Mouse (Mus musculus) layer of hippocampus, adult 9-10 months (tissue): ENCODE data around the gene Neurog1.
A peak's percentile ranks its signal among the peaks of the same experiment; 100 is the strongest.

Source experiments
- DNase-seq: peaks from one replicate; pipeline ENCODE4 v3.0.0; 2022; ENCODE audit warnings: low spot score

Neurog1 gene

DNA sequence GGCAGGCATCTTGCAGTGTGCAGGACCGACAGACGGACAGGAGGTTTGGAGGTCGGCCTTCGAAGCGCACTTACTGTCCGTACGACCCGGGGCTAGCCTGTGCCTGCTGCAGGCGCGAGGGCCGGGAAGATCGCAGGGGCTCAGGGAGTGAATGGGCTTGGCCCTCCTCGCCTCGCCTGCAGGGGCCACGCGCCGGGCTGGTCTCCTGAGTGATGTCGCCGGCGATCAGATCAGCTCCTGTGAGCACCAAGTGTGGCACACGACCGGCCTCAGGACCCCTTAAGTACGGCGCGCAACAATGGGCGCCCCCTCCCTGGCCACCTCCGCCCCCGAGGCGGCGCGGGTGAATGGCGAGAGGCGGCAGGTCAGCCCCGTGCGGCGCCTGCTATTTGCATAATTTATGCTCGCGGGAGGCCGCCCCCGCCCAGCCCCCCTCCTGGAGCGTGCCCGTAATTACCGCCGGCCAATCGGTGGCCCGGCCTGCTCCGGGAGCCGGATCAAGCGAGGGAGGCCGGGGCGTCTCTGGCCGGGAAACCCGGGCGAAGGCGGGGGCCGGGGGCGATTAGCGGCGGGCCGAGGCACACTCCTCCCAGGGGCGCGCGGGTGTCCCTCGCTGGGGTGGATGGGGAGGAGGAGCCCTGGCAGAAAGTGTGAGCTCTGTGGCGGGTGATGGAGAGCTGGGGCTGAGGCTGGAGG is at the start of gene Neurog1:
Neurog1 (minus strand) TSS at position 240 of the 696 bp plus-strand sequence.
- DNase-seq: no peak

GRCm38 (mm10) chr13:56299336-56299735 is 47.4 kb upstream of the Neurog1 start:
- no peak for DNase-seq

GRCm38 (mm10) chr13:56296659-56297020 is 44.7 kb upstream of the Neurog1 start:
- no peak for DNase-seq

- DNase-seq: no peak
Observed at GRCm38 (mm10) chr13:56295943-56296658, 44.1 kb upstream of the Neurog1 start, which contains the start of gene Cxcl14. Gene Cxcl14, minus strand, starts transcription at chr13:56296551.

GRCm38 (mm10) chr13:56295586-56295942 is 43.6 kb upstream of the Neurog1 start:
- DNase-seq: no peak

DNA sequence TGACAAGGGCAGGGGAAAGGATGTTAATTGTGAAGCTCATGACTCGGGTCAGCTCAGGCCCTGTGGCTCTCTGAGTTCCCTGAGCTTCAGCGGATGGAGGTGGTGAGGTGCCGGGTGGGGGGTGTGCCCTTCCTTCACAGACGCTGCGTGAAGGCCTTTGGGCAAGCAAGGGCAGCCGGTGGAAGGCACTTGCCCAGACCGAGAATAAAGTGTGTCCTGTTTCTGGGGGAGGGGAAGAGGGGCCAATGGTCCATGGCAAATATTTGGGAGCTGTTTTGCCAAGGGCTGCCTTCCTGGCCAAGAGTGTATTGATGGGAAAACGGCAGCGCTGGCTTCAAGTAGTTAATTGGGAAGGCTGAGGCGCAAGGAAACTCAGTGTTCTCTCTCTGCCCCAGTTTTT is 42.9 kb upstream of the Neurog1 start:
- no peak for DNase-seq

GRCm38 (mm10) chr13:56289998-56290397 is 38.0 kb upstream of the Neurog1 start:
- no peak for DNase-seq

DNA sequence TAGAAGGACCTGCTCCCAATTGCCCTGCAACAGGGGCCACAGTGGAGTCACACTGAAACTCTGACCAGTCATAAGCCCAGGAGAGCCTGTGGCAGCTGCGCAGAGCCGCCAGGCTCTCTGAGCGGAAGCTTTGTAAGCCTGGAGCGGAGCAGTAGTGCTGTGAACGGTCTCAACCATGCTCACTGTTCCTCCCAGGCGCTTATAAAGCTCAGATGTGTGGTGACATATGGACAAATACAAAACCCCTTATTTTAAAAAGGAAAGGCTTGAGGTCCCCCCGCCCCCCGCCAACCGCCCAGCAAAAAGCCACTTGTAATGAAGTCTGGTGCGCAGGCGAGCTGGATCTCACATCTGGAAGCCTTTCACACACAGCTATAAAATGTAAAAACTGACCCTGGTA is 37.3 kb upstream of the Neurog1 start:
- no peak for DNase-seq

DNA sequence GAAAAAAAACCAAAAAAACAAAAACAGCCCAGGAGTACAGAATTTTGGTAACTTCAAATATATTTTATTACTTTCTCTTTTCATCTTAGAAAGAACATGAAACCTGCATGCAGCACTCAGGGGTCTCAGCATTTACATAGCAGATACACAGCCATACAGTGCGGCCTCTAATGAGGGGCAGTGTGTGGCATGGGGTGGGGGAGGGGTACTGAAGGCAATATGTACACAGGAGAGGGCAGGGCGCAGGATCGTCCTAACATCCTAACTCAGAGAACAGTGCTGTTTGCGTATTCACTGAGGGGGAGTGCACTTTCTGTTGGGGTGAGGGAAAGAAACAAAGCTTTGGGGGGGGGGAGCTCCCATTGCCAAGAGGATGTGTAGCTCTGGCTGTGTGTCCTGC is 36.6 kb upstream of the Neurog1 start:
- no peak for DNase-seq

- DNase-seq: no peak
Observed at GRCm38 (mm10) chr13:56287091-56287490, 35.1 kb upstream of the Neurog1 start.

GRCm38 (mm10) chr13:56283321-56283720 is 31.4 kb upstream of the Neurog1 start:
- DNase-seq: no peak

DNA sequence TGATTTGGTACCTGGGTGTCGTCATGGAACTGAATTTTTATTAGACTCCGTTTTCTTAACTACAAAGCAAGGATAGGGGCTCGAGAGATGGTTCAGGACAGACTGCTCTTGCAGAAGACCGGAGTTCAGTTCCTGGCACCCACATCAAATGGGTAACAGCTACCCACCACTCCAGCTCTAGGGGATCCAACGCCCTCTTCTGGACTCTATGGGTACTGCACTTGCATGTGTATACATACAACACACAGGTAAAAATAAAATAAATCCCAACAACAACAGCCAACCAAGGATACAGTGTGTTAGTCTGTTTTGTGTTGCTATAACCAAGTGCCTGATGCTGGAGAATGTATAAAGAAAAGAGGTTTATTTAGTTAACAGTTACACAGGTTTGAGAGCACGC is 28.4 kb upstream of the Neurog1 start:
- DNase-seq: no peak

DNA sequence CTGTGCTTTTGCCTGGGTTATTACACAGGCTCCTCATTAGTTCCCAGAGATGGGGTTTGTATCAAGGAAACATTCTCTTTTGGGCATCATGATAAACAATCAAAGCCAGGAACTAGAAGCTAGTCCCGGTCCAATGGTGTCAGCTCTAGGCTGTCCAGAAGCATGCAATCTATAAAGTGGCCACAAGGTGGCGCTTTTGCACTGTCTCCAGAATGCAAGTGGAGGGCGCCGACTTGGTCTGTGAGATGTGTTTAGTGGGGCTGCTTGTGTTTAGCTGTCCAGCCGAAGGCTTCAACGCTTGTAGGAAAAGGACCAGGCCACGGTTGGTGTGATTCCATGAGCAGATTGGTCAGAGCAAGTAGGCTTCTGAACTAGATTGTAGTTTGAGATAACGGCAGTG is 27.5 kb upstream of the Neurog1 start:
- DNase-seq: peak; percentile 78

DNA sequence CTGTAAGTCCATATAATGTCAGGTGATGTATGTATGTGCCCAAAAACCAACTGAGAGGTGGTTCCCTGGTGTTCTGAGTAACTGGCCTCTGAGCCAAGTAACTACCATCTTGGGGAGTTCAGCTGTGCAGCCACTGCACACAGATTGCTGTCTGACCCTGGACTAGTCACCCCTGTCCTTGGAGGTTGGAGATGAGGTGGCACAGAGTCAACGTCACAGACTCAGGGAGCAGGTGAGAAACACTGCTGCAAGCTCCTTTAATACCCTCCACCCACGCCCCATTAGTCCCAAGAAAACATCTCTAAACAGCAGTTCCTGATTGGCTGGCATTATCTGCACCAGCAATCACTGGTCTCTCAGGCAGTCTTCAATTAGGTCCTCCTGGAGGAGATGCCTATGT is 23.2 kb upstream of the Neurog1 start:
- no peak for DNase-seq

DNA sequence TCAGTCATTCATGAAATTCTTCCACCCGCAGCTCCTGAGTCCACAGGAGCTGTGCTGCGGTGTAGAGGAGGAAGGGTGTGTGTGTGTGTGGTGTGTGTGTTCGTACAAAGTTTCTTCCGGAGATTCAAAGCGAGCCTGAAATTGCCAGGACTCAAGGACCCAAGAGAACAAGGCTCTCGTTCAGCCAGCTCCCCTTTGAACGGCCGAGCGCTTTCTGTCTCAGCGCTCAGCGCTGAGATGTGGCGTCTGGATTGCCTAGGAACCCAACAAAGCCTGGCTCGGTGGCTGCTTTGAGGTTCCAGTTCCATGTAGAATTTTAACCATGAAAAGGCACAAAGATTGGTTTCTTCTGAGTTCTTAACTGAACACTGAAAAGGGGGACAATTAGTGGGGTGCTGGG is 18.2 kb upstream of the Neurog1 start:
- DNase-seq: no peak

DNA sequence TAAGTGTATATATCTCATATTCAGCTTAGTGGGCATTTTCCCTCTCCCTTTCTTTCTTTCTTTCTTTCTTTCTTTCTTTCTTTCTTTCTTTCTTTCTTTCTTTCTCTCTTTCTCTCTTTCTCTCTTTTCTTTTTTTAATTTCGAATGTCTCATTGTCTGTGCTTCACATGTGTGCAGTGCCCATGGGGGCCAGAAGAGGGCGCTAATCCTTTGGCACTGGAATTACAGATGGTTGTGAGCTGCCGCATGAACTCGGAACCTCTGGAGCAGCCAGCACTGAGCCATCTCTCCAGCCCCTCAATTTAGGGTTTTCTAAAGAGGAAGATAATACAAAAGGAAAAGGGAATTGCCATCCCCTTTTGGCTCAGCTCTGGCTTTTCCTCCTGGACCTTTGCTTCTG is 15.4 kb upstream of the Neurog1 start:
- no peak for DNase-seq

GRCm38 (mm10) chr13:56266435-56266834 is 14.5 kb upstream of the Neurog1 start:
- DNase-seq: peak; percentile 18

DNA sequence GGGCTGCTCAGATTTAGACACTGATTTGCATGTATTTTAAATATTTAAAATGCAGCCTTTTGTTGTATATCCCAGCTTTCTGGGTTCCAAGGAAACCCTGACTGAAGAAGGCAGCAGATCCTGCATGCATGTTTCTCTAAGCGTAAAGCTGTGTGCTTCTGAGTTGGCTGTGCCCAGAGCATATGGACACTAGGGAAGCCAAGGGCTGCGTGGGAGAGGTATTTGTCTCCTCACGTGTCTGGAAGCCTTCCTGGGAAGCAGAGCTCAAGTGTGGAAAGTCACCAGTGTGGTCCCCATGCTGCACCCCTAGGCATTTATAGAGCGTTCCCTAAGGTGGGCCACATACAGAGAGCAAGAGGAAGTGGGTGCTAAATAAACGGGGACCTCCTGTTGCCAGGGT is 13.7 kb upstream of the Neurog1 start:
- DNase-seq: peak; percentile 24

GRCm38 (mm10) chr13:56262269-56262668 is 10.3 kb upstream of the Neurog1 start:
- no peak for DNase-seq

DNA sequence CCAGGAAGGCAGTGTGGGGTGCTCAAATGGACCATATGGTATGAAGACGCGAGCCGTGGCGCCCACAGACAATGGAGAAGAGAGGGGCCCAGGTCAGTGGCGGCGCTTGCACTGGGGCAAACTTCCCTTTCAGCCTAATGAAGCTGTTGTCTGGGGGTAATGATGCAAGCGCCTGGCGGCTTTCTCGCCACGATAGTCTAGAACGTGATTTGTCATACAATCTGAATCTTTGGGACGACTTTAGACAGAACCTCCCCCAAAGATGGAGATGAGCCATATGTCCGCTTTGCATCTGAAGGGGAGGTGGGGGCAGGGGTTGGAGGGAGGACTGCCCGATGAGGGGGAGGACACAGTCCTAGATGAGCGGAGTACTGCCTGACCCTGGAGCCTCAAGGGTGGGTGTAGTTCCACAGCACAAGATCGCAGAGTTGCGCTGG is 8.4 kb upstream of the Neurog1 start:
- no peak for DNase-seq

DNA sequence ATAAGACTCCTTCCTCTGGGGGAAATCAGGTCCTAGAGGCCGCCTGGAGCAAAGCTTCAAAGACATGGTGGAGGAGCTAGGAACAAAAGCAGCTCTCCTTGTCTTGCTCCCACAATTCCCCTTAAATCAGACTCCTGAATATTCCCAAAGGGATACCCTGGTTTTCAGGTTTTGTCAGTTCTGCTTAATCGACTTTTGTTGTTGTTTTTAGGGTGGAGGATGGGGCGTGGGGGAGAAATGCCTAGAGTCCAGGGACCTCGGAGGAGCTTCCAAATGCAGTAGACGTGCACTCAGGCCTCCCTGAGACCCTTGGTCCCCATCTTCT is 7.9 kb upstream of the Neurog1 start:
- DNase-seq: no peak

- no peak for DNase-seq
Observed at GRCm38 (mm10) chr13:56259021-56259925, 7.3 kb upstream of the Neurog1 start.
